Mouse (Mus musculus): ENCODE data around the gene Banf1. TPM values are rescaled to one million over a fixed set of nuclear protein-coding genes. Genes with fewer than 3 reads are reported as not detected.

Banf1 gene
- total RNA-seq, 2 experiments from 2014 or later = 68.5 to 504 TPM

Other genes with a start within 250 kb of the Banf1 start
- gene Klc2, start 248.6 kb downstream of the Banf1 start, total RNA-seq (2015) = 1.2 and 1.6 TPM in 2 replicates
- gene Klc2, start 248.6 kb downstream of the Banf1 start, total RNA-seq (2017) = 2.7 and 3.8 TPM in 2 replicates
- gene Pacs1, start 94.0 kb downstream of the Banf1 start, total RNA-seq (2015) = 14.8 and 16.2 TPM in 2 replicates
- gene Pacs1, start 94.0 kb downstream of the Banf1 start, total RNA-seq (2017) = 5.1 and 7.1 TPM in 2 replicates
- gene Sf3b2, start 71.7 kb downstream of the Banf1 start, total RNA-seq (2015) = 119 and 147 TPM in 2 replicates
- 239 and 261 TPM in 2 replicates for gene Sf3b2, start 71.7 kb downstream of the Banf1 start, total RNA-seq (2017)
- not detected in 2 replicates for gene Gal3st3, start 68.8 kb downstream of the Banf1 start, total RNA-seq (2015)
- not detected in 2 replicates for gene Gal3st3, start 68.8 kb downstream of the Banf1 start, total RNA-seq (2017)
- not detected in 2 replicates for gene Catsper1, start 31.4 kb downstream of the Banf1 start, total RNA-seq (2015)
- not detected in 2 replicates for gene Catsper1, start 31.4 kb downstream of the Banf1 start, total RNA-seq (2017)
- not detected in 2 replicates for gene Cst6, start 17.6 kb downstream of the Banf1 start, total RNA-seq (2015)
- not detected in 2 replicates for gene Cst6, start 17.6 kb downstream of the Banf1 start, total RNA-seq (2017)
- gene Eif1ad, start 427 bp downstream of the Banf1 start, total RNA-seq (2015) = 48.9 and 54.7 TPM in 2 replicates
- 67.8 and 86.2 TPM in 2 replicates for gene Eif1ad, start 427 bp downstream of the Banf1 start, total RNA-seq (2017)
- 65.3 and 65.9 TPM in 2 replicates for gene Sart1, start 21.5 kb upstream of the Banf1 start, total RNA-seq (2015)
- 83.8 and 105 TPM in 2 replicates for gene Sart1, start 21.5 kb upstream of the Banf1 start, total RNA-seq (2017)
- gene Tsga10ip, start 35.4 kb upstream of the Banf1 start, total RNA-seq (2015) = not detected in 2 replicates
- gene Tsga10ip, start 35.4 kb upstream of the Banf1 start, total RNA-seq (2017) = 0.34 TPM in 1 of 2 replicates, not detected in the other
- 120 and 142 TPM in 2 replicates for gene Drap1, start 57.8 kb upstream of the Banf1 start, total RNA-seq (2015)
- 105 and 109 TPM in 2 replicates for gene Drap1, start 57.8 kb upstream of the Banf1 start, total RNA-seq (2017)
- 18.4 and 18.6 TPM in 2 replicates for gene AI837181, start 58.0 kb upstream of the Banf1 start, total RNA-seq (2015)
- 8.6 and 11.9 TPM in 2 replicates for gene AI837181, start 58.0 kb upstream of the Banf1 start, total RNA-seq (2017)
- 0.47 and 0.98 TPM in 2 replicates for gene Fosl1, start 80.4 kb upstream of the Banf1 start, total RNA-seq (2015)
- gene Fosl1, start 80.4 kb upstream of the Banf1 start, total RNA-seq (2017) = 1.2 TPM in 1 of 2 replicates, not detected in the other
- 0.99 and 1.2 TPM in 2 replicates for gene Ccdc85b, start 90.7 kb upstream of the Banf1 start, total RNA-seq (2015)
- 2.5 and 3.0 TPM in 2 replicates for gene Ccdc85b, start 90.7 kb upstream of the Banf1 start, total RNA-seq (2017)
- gene Fibp, start 93.4 kb upstream of the Banf1 start, total RNA-seq (2015) = 50.2 and 73.5 TPM in 2 replicates
- gene Fibp, start 93.4 kb upstream of the Banf1 start, total RNA-seq (2017) = 107 and 197 TPM in 2 replicates
- 0.47 and 0.83 TPM in 2 replicates for gene Ctsw, start 101.3 kb upstream of the Banf1 start, total RNA-seq (2015)
- gene Ctsw, start 101.3 kb upstream of the Banf1 start, total RNA-seq (2017) = 0.44 and 0.79 TPM in 2 replicates
- gene Efemp2, start 106.8 kb upstream of the Banf1 start, total RNA-seq (2015) = 0.54 TPM in 1 of 2 replicates, not detected in the other
- gene Efemp2, start 106.8 kb upstream of the Banf1 start, total RNA-seq (2017) = not detected in 2 replicates
- gene Mus81, start 121.2 kb upstream of the Banf1 start, total RNA-seq (2015) = 20.4 and 28.8 TPM in 2 replicates
- 10.3 and 11.6 TPM in 2 replicates for gene Mus81, start 121.2 kb upstream of the Banf1 start, total RNA-seq (2017)
- 1,737 and 1,793 TPM in 2 replicates for gene Cfl1, start 123.3 kb upstream of the Banf1 start, total RNA-seq (2015)
- gene Cfl1, start 123.3 kb upstream of the Banf1 start, total RNA-seq (2017) = 1,233 and 1,355 TPM in 2 replicates
- gene 1700020D05Rik, start 136.6 kb upstream of the Banf1 start, total RNA-seq (2015) = 0.66 and 1.7 TPM in 2 replicates
- gene 1700020D05Rik, start 136.6 kb upstream of the Banf1 start, total RNA-seq (2017) = 1.5 TPM in 1 of 2 replicates, not detected in the other
- 0.73 and 2.8 TPM in 2 replicates for gene Snx32, start 143.4 kb upstream of the Banf1 start, total RNA-seq (2015)
- gene Snx32, start 143.4 kb upstream of the Banf1 start, total RNA-seq (2017) = 1.7 and 1.9 TPM in 2 replicates
- not detected in 2 replicates for gene Ovol1, start 193.5 kb upstream of the Banf1 start, total RNA-seq (2015)
- not detected in 2 replicates for gene Ovol1, start 193.5 kb upstream of the Banf1 start, total RNA-seq (2017)
- 8.9 and 10.5 TPM in 2 replicates for gene Ap5b1, start 200.9 kb upstream of the Banf1 start, total RNA-seq (2015)
- 7.4 and 9.6 TPM in 2 replicates for gene Ap5b1, start 200.9 kb upstream of the Banf1 start, total RNA-seq (2017)
- 80.3 and 150 TPM in 2 replicates for gene Rnaseh2c, start 234.7 kb upstream of the Banf1 start, total RNA-seq (2015)
- gene Rnaseh2c, start 234.7 kb upstream of the Banf1 start, total RNA-seq (2017) = 83.2 and 112 TPM in 2 replicates
- 35.1 and 40.2 TPM in 2 replicates for gene Kat5, start 243.1 kb upstream of the Banf1 start, total RNA-seq (2015)
- 51.8 and 60.1 TPM in 2 replicates for gene Kat5, start 243.1 kb upstream of the Banf1 start, total RNA-seq (2017)